Mouse (Mus musculus): ENCODE results near the gene Naaa.

The Naaa gene

DNA sequence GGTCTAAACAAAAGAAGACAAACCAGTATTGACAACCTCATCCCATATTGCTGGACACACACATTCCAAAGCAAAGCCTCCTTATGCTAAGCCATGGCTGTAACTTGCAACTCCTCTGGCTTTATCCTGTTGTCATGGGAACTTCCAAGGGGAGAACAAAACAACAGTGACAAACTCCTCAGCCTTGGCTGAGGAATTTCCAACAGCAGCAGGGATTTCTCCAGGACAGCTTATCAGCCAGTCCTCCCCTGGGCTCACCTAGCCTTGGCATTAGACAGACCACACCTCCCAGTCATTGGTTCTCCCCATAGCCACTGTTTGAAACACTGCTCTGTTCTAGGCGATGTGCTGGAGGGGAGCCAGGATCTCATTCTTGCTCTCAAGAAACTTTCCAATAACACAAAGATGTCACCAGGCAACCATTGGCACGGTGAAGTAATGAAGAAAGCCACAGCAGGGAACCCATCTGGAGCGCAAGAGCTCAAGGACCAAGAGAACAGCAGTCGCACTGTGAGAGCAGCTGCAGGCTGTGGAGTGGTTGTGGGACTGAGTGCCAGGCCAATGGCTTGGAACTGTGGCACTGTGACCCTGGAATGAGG, 14.1 kb downstream of the Naaa start:
- peak; percentile 55 for DNase-seq (ENCODE audit: low read depth, low spot score)

DNA sequence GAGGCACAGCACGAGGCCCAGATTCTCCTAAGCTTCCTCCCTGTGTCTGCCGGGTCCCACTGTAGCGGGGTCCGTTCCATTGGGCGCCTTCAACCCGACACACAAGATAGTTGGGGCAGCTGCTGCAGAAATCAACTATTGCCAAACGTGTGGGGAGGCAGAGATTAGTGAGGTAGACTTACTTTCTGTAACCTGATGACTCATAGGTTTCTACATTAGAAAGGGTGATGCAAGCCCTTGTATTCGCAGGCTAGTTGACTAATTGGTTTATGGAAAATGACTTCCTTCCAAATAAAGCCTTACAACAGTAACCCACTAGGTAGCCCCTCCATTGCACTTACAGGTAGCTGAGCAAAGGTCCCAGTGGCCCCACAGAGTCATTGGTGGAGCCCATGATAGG, 15.3 kb downstream of the Naaa start:
- DNase-seq (ENCODE audit: low read depth, low spot score) = no peak

GRCm38 (mm10) chr5:92256218-92256617, 21.8 kb downstream of the Naaa start, which contains the start of gene Ppef2:
Gene Ppef2 (minus strand): TSS chr5:92256278.
- DNase-seq (ENCODE audit: low read depth, low spot score) = no peak

GRCm38 (mm10) chr5:92254476-92254875, 23.5 kb downstream of the Naaa start:
- no peak for DNase-seq (ENCODE audit: low read depth, low spot score)

DNA sequence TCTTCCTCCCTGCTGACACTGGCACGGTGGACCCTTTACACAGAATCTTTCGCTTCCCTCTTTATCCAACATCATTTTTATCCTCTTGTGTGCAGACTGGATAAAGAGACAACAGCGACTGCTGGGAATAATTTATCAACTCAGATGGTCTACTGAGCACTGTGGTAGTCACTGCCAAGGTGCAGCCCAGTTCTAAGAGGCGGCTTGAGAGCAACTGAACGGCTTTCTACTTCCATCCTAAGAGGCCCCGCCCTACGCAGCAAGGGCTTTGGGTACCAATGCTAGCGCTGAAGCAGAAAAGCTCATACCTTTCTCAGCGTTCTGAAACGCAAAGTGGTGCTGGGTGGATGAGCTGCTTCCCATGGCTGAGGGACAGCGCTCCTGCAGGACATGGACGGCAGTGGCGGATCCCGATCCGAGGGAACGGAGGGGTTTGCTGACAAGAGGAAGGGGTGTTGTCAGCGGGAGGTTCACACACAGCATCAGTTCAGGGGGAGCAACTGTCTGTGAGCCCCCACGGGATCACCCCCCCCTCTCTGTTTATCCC, 25.1 kb downstream of the Naaa start:
- DNase-seq (ENCODE audit: low read depth, low spot score) = no peak

DNA sequence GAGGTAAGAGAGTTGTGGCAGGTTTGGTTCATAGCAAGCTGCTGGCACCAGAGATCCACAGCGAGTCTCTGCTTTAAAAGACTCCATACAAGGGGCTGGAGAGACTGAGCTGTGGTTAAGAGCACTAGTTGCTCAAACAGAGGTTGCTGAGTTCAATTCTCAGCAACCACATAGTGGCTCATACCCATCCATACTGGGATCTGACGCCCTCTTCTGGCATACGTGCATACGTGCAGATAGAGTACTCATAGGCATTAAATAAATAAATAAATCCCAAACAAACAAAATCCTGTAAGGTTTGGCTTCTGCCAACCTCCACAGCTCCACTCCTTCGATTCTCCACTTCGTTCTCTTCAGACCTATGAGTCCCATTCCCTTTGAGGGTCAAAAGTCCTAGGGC, 25.9 kb downstream of the Naaa start:
- DNase-seq (ENCODE audit: low read depth, low spot score) = no peak

DNA sequence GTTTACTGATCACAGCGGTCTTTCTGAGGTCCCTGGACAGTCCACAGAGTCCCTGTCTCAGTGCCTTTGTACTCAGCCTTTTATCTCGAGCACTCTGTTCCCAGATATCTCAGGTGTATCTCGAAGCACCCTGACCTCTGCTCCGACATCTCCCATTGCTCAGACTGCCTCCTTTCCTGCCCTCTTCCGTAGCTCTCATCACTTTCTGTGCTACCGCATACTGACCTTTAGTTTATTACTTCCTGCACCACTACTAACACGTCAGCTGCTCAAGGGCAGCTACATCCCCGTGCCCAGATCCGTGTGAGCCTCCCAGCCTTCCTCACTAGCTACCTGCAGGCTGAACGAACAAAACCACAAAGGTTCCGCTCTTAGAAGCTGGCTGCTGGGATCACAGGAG, 29.4 kb downstream of the Naaa start:
- DNase-seq (ENCODE audit: low read depth, low spot score) = no peak

DNA sequence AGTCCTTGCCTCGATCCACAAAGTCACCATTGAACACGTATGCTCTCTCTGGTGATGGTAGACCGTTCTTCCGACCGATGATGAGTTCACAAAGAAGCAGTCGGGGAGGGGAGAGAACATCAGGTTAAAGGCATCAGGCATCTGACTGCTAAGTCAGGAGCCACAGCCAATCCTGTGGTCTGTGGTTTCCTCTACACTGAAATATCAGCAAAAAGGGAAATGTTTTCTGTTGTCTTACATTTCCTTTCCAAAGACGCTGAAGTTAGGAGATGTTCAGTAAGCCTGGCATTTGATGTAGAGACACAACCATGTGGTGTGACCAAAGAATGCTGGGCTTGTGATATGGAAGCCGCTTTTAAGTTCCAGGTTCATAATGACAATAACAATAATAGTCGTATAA, 32.5 kb downstream of the Naaa start:
- no peak for DNase-seq (ENCODE audit: low read depth, low spot score)

DNA sequence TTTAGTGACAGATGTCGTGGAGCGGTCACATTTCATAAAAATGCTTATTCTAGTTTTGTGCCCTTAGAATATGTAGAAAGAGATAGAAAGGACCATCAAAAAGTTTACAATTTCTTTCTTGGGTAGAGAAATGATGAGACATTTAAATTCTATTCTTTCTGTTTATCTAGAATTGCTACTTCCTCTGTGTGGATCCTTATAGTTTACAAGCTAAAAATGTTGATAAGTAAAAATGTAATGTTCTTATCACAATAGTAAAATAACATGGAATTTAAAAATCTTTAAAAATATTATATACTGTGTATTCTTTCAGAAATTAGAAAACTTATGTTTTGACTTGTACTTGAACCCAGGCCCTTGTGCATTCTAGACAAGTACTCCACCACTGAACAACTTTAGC, 33.1 kb downstream of the Naaa start:
- DNase-seq (ENCODE audit: low read depth, low spot score) = no peak

- DNase-seq (ENCODE audit: low read depth, low spot score) = peak; percentile 69
Observed at GRCm38 (mm10) chr5:92240769-92241168, 37.2 kb downstream of the Naaa start.

DNA sequence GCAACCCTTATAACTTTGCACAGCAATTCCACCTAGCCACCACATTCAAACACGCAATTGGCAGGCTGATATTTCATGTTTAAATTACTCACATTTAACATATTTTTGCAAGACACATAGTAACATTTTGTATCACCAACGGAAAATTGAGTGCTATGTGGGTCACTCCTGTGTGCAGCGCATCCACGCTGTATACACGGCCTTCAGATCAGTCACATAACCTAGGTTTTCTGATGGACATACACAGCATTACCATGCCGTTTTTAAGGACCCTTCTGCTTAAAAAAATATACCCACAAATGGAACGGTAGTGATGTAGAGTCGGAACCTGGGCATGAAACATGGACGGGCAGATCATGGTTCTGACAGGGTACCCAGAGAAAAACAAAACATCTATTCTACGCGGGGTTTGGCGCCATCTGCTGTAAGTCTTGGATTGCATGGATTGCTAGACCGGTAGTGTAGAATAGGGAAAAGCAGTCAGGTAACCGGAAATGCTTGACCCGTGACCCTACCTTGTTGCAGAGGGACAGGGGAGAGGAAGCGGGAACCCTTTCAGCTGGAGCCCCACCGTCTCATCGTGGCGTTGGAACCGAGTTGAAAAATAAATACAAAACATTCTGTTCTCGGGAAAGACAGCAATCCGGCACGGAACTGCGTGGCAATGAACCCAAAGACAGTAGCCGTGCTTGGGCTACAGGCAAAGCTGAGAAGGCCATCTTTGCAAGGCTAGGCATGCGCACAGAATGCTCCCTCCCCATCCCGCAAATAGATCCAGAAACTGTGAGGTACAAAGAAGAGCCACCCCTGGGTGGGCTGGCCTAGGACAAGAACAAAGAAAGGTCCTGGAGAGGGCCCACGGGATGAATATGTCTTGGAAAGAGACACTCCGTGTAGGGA, 38.4 kb downstream of the Naaa start:
- peak; percentile 31 for DNase-seq (ENCODE audit: low read depth, low spot score)

DNA sequence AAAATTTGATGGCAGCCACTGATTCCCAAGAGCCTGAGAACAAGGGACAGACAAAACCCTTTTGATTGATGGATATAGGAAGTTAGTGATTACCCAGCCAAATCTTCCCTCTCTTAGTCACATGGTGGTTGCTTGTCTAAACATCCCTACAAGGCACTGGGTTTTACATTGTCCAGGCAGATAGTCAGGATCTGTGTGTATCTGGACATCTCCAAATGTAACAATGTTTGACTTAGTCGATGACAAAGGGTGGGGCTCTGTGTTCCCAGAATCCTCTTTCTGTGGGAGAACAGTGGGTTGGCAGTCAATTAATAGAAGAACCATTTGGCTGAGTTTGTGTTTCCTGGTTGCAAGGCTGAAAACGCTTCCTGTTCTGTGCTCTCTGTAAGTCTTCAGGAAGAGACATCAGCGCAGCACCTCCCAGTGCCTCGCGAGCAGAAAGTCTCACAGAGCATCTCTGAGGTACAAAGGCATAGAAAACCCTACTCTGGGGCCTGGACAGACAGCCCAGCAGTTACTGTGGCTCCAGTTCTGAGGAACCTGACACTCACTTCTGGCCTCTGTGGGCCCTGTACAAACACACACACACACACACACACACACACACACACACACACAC, 42.9 kb downstream of the Naaa start:
- no peak for DNase-seq (ENCODE audit: low read depth, low spot score)

DNA sequence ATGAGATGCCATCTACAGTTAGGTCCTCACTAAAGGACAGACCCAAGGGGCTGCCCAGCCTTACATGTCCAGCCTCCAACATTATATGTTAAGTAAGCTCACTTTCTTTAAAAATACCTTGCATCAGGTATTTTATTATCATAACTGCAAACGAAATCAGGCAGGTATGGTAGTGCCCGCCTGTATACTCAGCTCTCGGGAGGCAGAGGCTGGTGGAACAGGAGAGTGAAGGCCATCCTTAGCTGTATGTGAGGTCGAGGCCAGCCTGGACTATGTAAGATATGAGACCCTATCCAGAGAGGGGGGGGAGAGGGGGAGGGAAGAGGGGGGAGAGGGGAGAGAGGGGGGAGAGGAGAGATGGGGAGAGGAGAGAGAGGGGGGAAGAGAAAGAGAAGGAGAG, 44.6 kb downstream of the Naaa start:
- no peak for DNase-seq (ENCODE audit: low read depth, low spot score)

DNA sequence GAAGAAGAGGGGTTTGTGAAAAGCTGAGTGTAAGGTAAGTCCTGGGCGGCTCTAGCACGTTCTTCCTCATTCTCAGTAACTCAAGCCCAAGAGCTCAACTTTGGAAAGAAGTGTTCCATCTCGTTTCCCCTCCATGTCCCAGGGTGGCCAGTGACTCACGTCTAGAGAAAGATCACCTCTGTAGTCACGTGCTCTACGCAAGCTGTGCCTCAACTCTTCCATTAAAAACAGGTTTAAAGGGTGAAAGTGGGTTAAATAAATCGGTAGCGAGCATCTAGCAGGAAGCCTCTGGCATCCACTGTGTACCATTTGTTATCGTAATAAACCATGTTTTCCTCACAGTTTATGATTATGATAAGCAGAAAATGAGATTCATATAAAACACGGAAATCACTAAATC, 46.1 kb downstream of the Naaa start:
- DNase-seq (ENCODE audit: low read depth, low spot score) = no peak

- no peak for DNase-seq (ENCODE audit: low read depth, low spot score)
Observed at GRCm38 (mm10) chr5:92230306-92230705, 47.7 kb downstream of the Naaa start.

GRCm38 (mm10) chr5:92229514-92229913, 48.5 kb downstream of the Naaa start:
- DNase-seq (ENCODE audit: low read depth, low spot score) = no peak

DNA sequence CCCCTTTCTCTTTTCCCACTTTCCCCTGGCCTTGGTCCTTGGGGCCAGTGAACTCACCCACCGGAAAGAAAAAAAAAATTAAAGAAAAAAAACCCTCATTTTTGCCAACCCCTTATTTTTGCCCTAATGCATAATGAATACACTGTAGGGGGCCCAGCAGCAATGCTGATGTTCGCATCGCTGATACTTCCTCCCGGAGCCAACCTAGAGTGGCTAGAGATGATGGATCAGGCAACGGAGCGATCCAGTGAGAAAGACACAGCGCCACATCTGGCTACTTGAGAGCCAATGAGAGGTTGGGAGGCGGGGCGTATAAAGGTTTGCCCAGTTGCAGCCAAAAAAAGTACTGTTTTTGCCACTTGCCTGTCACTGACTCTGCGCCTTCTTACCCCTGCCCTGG, 49.2 kb downstream of the Naaa start:
- no peak for DNase-seq (ENCODE audit: low read depth, low spot score)

DNA sequence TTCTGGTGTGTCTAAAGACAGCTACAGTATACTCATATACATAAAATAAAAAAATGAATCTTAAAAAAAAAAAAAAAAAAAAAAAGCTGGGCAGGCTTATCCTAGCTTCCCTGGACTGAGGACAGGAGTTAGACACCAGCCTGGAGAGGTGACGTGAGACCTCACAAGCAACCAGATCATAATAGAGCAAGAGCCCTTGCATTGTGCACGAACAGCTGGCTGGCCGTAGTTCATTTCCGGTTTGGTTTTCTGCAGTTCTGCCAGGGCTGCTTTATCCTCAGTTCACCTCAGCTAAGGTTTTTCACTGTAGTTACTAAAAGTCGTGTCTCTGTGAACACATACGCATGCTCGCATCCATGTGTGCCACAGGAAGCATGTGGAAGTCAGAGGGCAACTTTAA, 50.2 kb downstream of the Naaa start:
- DNase-seq (ENCODE audit: low read depth, low spot score) = no peak

GRCm38 (mm10) chr5:92220287-92220902, 57.6 kb downstream of the Naaa start:
- DNase-seq (ENCODE audit: low read depth, low spot score) = no peak

GRCm38 (mm10) chr5:92219826-92220225, 58.1 kb downstream of the Naaa start:
- no peak for DNase-seq (ENCODE audit: low read depth, low spot score)

GRCm38 (mm10) chr5:92218915-92219793, 58.8 kb downstream of the Naaa start:
- DNase-seq (ENCODE audit: low read depth, low spot score) = no peak
